Mouse (Mus musculus) limb, embryonic 11.5 days (tissue): ENCODE results near the gene Fam178b. TPM values are rescaled to one million over a fixed set of nuclear protein-coding genes. Genes with fewer than 3 reads are reported as not detected.

Experiments
- ATAC-seq: fragments of 200-750 bp; cut with Nextera tagmentation; 2 replicates; pipeline ENCODE4 v1.8.0; 2017; ENCODE audit warnings: low read depth; ENCODE audit not compliant: insufficient number of reproducible peaks, low FRiP score, low TSS enrichment
- DNase-seq: peaks from one replicate; pipeline ENCODE4 v3.0.0-alpha.2; 2015; ENCODE audit warnings: low spot score
- H3K27ac ChIP-seq: fragments of 300-500 bp; sonication (generic); replicated peaks from 2 replicates; pipeline ENCODE4 v1.5.1; 2014; ENCODE audit warnings: low read depth, mild to moderate bottlenecking, low read length
- H3K27me3 ChIP-seq: fragments of 300-500 bp; sonication (generic); 2 replicates; pipeline ENCODE4 v1.6.1; 2014; ENCODE audit warnings: mild to moderate bottlenecking, low read length, mixed read lengths; ENCODE audit not compliant: control insufficient read depth, insufficient read depth
- H3K36me3 ChIP-seq: fragments of 300-500 bp; sonication (generic); 2 replicates; pipeline ENCODE4 v1.6.1; 2014; ENCODE audit warnings: mild to moderate bottlenecking, low read length, moderate library complexity, mixed read lengths; ENCODE audit not compliant: control insufficient read depth, insufficient read depth
- H3K4me1 ChIP-seq: fragments of 300-500 bp; sonication (generic); 2 replicates; pipeline ENCODE4 v1.6.1; 2014; ENCODE audit warnings: low read length, mixed read lengths; ENCODE audit not compliant: control insufficient read depth, insufficient read depth
- H3K4me2 ChIP-seq: fragments of 300-500 bp; sonication (generic); 2 replicates; pipeline ENCODE4 v1.6.1; 2014; ENCODE audit warnings: low read depth, mild to moderate bottlenecking, moderate library complexity; ENCODE audit not compliant: severe bottlenecking
- H3K4me3 ChIP-seq: fragments of 300-500 bp; sonication (generic); 2 replicates; pipeline ENCODE4 v1.5.1; 2014; ENCODE audit warnings: low read depth, low read length
- H3K9ac ChIP-seq: fragments of 300-500 bp; sonication (generic); 2 replicates; pipeline ENCODE4 v1.6.1; 2014; ENCODE audit warnings: mild to moderate bottlenecking, low read length
- H3K9me3 ChIP-seq: fragments of 300-500 bp; sonication (generic); 2 replicates; pipeline ENCODE4 v1.6.1; 2016; ENCODE audit warnings: low read length; ENCODE audit not compliant: control insufficient read depth
- WGBS: fragments of 180-500 bp; shearing (Covaris S2); extraction: QIAGEN DNeasy Blood & Tissue Kit; methylation state at CpG from one replicate; pipeline ENCODE4 v1.1.7; 2014; 5-methylcytosine and 5-hydroxymethylcytosine counted together
- polyA plus RNA-seq: library from polyadenylated mRNA; unstranded; fragments of >200 nt; fragmentation: Nextera tagmentation; extraction: Ambion mirVana; gene quantifications from 2 replicates; pipeline ENCODE4 v1.2.1, GENCODE M21; 2014

Gene Fam178b
- polyA plus RNA-seq, 1 experiment from 2014 or later: 0.36 TPM

GRCm38 (mm10) chr1:36665934-36666333 lies 17.0 kb downstream of the Fam178b start:
- H3K4me1 ChIP-seq: no peaks in the 10 kb centered on the region
- no peaks in the 10 kb centered on the region for H3K36me3 ChIP-seq
- no peak overlapping the region for H3K27ac ChIP-seq
- H3K4me3 ChIP-seq: no peak overlapping the region
- H3K9me3 ChIP-seq: no peaks in the 10 kb centered on the region
- H3K27me3 ChIP-seq: no peaks in the 10 kb centered on the region
- no peak overlapping the region for H3K4me2 ChIP-seq
- H3K9ac ChIP-seq: no peak overlapping the region
- no peak for DNase-seq
- 57% methylated on average over 4 of the region's 4 CpGs for WGBS
- no peak for ATAC-seq

DNA sequence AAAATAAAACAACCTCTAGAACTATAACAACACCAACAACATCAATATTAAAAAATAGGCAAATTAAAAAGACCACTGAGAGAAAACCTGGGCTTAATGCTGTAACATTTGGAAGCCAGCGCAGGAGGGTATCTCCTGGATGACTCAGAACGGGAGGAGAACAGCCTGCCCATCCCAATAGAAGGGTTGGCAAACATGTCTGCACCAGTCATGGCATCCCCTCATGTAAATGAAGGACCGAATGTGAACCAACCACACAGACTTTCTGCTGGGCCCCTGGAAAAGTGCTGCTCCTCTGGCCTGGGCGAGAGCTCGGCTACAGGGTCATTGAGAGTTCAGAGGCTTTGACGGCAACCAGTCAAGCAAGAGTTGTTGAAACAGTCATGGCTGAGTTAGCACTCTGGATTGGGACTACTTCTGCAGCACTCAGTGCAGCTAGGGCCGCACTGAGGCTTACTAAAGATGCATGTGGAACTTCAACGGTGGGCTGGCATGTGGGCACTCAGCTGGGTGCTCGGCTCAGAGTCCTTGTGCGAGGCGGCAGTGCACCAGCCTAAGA lies 17.7 kb downstream of the Fam178b start:
- H3K9me3 ChIP-seq: no peaks in the 10 kb centered on the region
- no peaks in the 10 kb centered on the region for H3K4me1 ChIP-seq
- ATAC-seq: no peak
- H3K4me2 ChIP-seq: no peak overlapping the region
- no peaks in the 10 kb centered on the region for H3K36me3 ChIP-seq
- H3K9ac ChIP-seq: no peak overlapping the region
- DNase-seq: no peak
- 76% methylated on average over 11 of the region's 11 CpGs for WGBS
- no peaks in the 10 kb centered on the region for H3K27me3 ChIP-seq
- no peak overlapping the region for H3K4me3 ChIP-seq
- no peak overlapping the region for H3K27ac ChIP-seq

DNA sequence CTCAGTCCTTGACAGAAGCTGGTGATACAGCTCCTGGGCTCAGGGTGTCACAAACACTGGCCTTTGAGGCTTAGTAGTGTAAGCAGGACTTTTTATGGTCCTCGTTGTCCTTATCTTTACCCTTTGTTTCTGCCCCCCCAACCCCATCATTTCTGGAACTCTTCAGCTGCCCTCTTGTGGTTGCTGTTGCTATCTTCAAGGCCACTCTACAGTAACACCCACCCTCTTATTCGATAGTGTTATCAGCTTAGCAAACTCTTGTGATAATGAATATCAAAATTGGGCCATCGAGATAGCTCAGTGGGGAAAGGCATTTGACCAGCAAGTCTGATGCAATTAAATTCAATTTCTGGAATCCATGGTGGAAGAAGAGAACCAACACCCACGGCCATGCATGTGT lies 18.5 kb downstream of the Fam178b start:
- no peak for DNase-seq
- H3K27me3 ChIP-seq: no peaks in the 10 kb centered on the region

DNA sequence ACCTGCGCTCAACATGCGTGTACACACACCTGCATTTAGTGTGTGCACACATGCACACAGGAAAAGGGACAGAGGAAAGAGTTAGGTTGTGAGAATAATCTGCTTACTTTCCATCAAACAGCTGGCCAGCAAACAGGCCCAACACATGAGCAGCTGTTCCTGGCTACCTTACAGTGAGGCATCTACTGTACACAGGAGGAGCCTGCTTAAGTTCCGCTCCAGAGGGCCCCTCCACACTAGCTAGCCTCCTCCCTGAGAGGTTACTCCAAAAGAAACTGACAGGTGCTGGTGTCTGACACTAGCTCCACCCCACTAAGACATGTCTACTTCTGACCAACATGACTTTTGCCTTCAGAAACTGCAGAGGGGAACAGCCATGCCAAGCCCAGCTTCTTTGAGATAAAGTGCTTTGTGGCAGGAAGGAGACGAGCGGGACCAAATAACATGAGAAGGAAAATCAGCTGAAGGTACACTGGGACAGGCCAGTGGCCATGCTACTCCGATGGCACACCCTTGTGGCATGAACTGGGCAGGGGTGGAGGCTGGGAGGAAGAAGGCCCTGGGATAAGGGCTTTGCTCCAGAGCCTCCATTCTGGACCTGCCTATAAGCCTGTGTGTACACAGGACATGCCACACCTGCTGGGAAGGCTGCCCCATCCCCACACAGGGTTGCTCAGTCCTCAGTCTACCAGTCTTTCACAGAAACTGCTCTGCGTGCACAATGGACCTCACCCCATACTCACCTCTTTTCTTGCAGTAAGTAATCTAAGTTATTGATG lies 24.2 kb downstream of the Fam178b start:
- Histone ChIP-seq H3K4me1 (no peaks in the 10 kb centered on the region), H3K27me3 (no peaks in the 10 kb centered on the region), H3K9ac (no peak overlapping the region), H3K9me3 (no peaks in the 10 kb centered on the region), H3K4me3 (no peak overlapping the region), H3K4me2 (no peak overlapping the region), H3K27ac (no peak overlapping the region), H3K36me3 (no peaks in the 10 kb centered on the region)
- 79% methylated on average over 7 of the region's 7 CpGs for WGBS
- ATAC-seq: no peak
- no peak for DNase-seq

More for the DNA sequence above, 18.5 kb downstream of the Fam178b start:
- no peak overlapping the region for H3K4me3 ChIP-seq
- no peak overlapping the region for H3K9ac ChIP-seq
- 72% methylated on average over 4 of the region's 4 CpGs for WGBS
- no peaks in the 10 kb centered on the region for H3K9me3 ChIP-seq
- no peak for ATAC-seq
- H3K4me1 ChIP-seq: no peaks in the 10 kb centered on the region
- H3K36me3 ChIP-seq: no peaks in the 10 kb centered on the region
- H3K27ac ChIP-seq: no peak overlapping the region
- H3K4me2 ChIP-seq: no peak overlapping the region

DNA sequence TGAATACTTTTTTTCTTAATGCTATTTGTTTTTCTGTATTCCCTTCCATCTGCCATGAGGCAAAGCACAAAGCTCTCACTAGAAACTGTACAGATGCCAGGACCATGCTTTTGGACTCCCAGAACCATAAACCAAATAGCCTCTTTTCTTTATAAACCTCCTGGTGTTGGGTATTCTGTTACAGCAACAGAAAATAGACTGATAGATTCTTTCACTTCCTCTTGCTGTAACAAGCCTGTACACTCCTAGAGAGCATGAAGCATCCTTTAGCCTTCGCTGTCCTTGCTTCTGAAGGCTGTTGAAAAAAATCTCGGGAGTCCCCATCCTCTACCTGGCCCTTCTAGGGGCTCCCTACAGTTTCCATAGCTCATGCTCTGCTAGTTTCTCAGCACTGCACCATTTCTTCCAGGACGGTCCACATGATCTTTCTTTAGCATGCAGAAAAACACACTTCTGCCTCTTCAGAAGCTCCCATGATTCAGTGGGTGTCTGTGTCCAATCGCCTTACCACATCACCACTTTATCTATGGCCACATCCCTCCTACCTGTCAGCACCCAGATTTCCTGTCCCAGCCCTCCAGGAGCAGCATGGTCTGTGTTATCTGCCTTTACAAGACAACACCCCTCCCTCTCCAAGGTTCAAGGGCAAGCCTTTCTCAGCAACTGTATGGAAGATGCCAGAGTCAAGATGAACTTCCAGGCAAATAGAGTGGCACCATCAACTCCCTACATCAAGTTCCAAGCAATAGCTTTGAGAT lies 25.1 kb downstream of the Fam178b start:
- H3K4me2 ChIP-seq: no peak overlapping the region
- no peak for ATAC-seq
- WGBS: 82% methylated on average over 4 of the region's 4 CpGs

GRCm38 (mm10) chr1:36656233-36656632 lies 26.8 kb downstream of the Fam178b start:
- Histone ChIP-seq H3K36me3 (no peaks in the 10 kb centered on the region), H3K9me3 (no peaks in the 10 kb centered on the region), H3K9ac (no peak overlapping the region), H3K27me3 (no peaks in the 10 kb centered on the region), H3K4me2 (no peak overlapping the region), H3K4me3 (no peak overlapping the region), H3K27ac (no peak overlapping the region), H3K4me1 (no peaks in the 10 kb centered on the region)
- 88% methylated on average over 3 of the region's 3 CpGs for WGBS
- ATAC-seq: no peak
- no peak for DNase-seq

More for the DNA sequence above, 25.1 kb downstream of the Fam178b start:
- Histone ChIP-seq H3K27me3 (no peaks in the 10 kb centered on the region), H3K27ac (no peak overlapping the region), H3K36me3 (no peaks in the 10 kb centered on the region), H3K4me3 (no peak overlapping the region), H3K4me1 (no peaks in the 10 kb centered on the region), H3K9ac (no peak overlapping the region), H3K9me3 (no peaks in the 10 kb centered on the region)
- no peak for DNase-seq

- Histone ChIP-seq H3K27me3 (no peaks in the 10 kb centered on the region), H3K27ac (no peak overlapping the region), H3K4me3 (no peak overlapping the region), H3K9ac (no peak overlapping the region), H3K36me3 (no peaks in the 10 kb centered on the region), H3K9me3 (no peaks in the 10 kb centered on the region), H3K4me2 (no peak overlapping the region), H3K4me1 (no peaks in the 10 kb centered on the region)
- ATAC-seq (no peak), DNase-seq (no peak)
- WGBS: 90% methylated on average over 5 of the region's 5 CpGs
Measured at GRCm38 (mm10) chr1:36655039-36655438, 27.9 kb downstream of the Fam178b start.

- no peaks in the 10 kb centered on the region for H3K4me1 ChIP-seq
- ATAC-seq: no peak
- no peak for DNase-seq
- no peak overlapping the region for H3K9ac ChIP-seq
- WGBS: 66% methylated on average over 5 of the region's 5 CpGs
- H3K9me3 ChIP-seq: no peaks in the 10 kb centered on the region
- H3K36me3 ChIP-seq: no peaks in the 10 kb centered on the region
- H3K4me3 ChIP-seq: no peak overlapping the region
- no peak overlapping the region for H3K27ac ChIP-seq
- H3K4me2 ChIP-seq: no peak overlapping the region
- H3K27me3 ChIP-seq: no peaks in the 10 kb centered on the region
Measured at GRCm38 (mm10) chr1:36647631-36648030, 35.4 kb downstream of the Fam178b start.
